Mouse (Mus musculus): Measurements from ENCODE around the gene Dock9.

Gene Dock9

DNA sequence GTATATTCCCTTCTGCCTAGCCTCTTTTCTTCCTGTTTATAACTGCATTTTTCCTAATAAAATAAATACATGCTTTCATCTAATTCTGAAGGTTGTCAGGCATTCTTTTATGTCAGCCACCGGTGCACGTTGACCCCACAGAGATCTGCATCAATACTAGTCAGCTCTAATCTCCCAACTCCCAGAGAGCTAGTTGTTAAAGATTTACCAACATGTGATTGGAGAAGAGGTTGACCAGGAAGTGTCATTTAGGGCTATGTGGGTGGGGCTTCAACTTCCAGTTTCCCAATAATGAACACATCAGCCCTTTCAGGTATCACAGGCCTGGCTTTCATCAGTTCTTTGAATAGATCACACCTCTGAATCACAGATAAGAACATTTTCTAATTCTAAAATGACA is 288.7 kb downstream of the Dock9 start:
- DNase-seq (ENCODE audit: low spot score in 2 of 2): no peak

GRCm38 (mm10) chr14:121506336-121506735 is 291.3 kb downstream of the Dock9 start:
- no peak for DNase-seq (ENCODE audit: low spot score in 2 of 2)

DNA sequence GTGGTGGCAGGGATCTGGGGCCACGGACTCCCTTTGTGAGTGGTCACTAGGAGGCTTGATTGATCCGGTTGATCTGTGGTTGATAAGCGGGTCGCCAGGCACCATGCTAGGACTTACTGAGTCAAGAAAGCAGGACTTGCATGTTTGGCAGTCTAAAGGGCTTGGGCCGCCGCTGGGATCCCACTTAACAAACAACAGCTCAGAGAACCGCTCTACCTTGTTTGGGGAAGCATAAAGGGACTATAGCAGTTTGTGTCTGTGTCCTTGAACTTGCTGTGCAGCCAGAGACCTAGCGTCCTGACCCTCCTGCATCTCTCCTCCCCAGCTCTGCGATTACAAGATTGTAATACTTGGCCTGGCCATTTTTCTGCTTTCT is 292.2 kb downstream of the Dock9 start:
- DNase-seq (ENCODE audit: low spot score in 2 of 2): no peak

- peak; percentile 9 to 11 for DNase-seq (ENCODE audit: low spot score in 2 of 2)
These were observed 292.7 kb downstream of the Dock9 start, which contains the start of gene Slc15a1 for GRCm38 (mm10) chr14:121504781-121505484. Slc15a1 (minus strand) TSS chr14:121505252.

GRCm38 (mm10) chr14:121500577-121500976 is 297.1 kb downstream of the Dock9 start:
- DNase-seq (ENCODE audit: low spot score in 2 of 2): no peak

DNA sequence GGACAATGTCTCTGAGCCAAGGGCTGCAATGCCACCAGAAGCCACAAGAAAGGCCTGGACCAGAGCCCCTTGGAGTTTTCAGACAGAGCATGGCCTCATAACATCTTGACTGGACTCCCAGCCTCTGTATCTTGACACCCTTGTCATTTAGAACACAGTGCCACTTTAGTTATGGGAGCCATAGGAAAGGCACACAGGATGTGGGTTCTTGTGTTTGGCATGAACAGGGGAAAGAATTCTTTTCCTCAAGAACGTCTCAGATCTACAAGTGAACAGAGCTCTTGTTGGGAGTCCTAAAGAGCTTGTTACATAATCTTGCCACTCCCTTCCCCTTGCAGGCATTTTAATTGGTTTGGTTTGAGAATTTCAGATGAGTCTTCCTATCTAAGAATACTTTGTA is 297.9 kb downstream of the Dock9 start:
- no peak for DNase-seq (ENCODE audit: low spot score in 2 of 2)

GRCm38 (mm10) chr14:121497800-121498199 is 299.8 kb downstream of the Dock9 start:
- no peak for DNase-seq (ENCODE audit: low spot score in 2 of 2)

DNA sequence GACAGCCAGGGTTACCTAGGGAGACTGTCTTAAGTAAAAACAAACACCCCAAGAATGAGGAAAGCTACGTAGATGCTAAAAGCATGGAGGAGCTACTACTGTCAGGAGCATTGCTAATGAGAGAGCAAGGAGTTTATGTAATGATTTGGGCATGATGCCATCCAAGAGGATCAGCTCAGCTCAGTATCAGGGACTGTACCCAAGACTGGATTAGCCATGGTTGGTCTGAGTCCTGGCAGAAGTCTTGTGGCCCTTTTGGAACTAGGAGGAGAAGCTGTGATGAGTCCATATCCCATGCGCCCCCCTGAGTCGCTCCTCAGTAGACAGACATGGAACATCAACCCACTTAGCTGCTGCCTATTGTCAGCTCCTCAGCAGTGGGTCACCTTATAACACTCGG is 301.9 kb downstream of the Dock9 start:
- no peak for DNase-seq (ENCODE audit: low spot score in 2 of 2)

- DNase-seq (ENCODE audit: low spot score in 2 of 2): no peak
These were observed 302.5 kb downstream of the Dock9 start for GRCm38 (mm10) chr14:121495120-121495519.

DNA sequence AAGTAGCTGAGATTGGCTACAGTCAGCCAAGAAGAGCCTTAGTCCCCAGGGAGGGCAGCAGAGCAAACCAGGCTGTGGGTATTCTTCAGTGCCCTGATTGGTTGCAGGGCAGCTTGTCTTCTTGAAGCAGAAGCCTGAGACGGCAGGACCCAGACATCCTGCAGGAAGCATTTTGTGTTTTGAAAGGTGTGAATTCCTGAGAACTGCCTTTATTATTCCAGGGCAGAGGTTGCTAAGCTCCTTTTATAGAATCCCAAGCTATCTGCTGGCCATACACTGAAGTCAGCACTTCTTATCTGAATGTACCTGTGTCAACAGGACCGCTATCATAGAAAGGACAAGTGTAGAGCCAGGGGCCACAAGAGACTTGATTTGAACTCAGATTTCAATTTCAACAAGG is 303.4 kb downstream of the Dock9 start:
- no peak for DNase-seq (ENCODE audit: low spot score in 2 of 2)

GRCm38 (mm10) chr14:121493712-121494111 is 303.9 kb downstream of the Dock9 start:
- DNase-seq (ENCODE audit: low spot score in 2 of 2): no peak

DNA sequence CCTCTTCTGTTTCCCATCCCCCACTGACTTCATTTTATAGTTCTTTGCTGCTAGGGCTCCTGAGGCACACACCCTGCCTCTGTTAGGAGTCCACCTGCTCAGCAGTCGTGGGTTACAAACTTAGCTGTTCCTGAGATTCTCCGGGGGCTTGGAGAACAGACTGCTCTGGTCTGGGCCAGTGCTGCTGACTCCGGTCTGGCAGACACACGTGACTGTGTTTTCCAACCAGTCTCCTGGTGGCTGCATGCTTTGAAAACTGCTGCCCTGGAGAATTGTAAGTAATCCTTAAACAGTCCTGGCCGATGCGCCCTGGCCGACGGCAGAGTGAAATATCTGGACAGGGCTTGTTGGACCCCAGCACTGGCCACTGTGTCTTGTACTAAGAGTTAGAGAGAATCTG is 305.3 kb downstream of the Dock9 start:
- DNase-seq (ENCODE audit: low spot score in 2 of 2): no peak
